Mouse (Mus musculus) CH12.LX (cell line): ENCODE measurements around the gene Bcl11a. TPM values are rescaled to one million over a fixed set of nuclear protein-coding genes. Genes with fewer than 3 reads are reported as not detected.

ENCODE experiments used
- DNase-seq: peaks from one replicate; pipeline ENCODE4 v3.0.0-alpha.2; 2013; ENCODE audit errors: extremely low read depth
- H3K27ac ChIP-seq: 2 replicates; pipeline ENCODE4 v1.5.1; 2012; ENCODE audit warnings: low read depth, mild to moderate bottlenecking, control low read depth, moderate library complexity; ENCODE audit not compliant: insufficient read depth
- H3K27me3 ChIP-seq: replicated peaks from 2 replicates; pipeline ENCODE3; 2012; ENCODE audit warnings: inconsistent platforms
- H3K36me3 ChIP-seq, 2 experiments: replicated peaks in 1 of 2; 2 replicates each; pipeline versions ENCODE3 to v1.6.1; 2012; ENCODE audit warnings: inconsistent platforms in 1 of 2, low read length in 1 of 2, mild to moderate bottlenecking in 1 of 2, mixed read lengths in 1 of 2, moderate library complexity in 1 of 2; ENCODE audit not compliant: control insufficient read depth in 1 of 2, insufficient read depth in 1 of 2
- H3K4me1 ChIP-seq, 2 experiments: 2 replicates each; pipeline ENCODE4 v1.6.1; 2012; ENCODE audit warnings: inconsistent platforms in 1 of 2, moderate library complexity in 1 of 2; ENCODE audit not compliant: insufficient read depth in 2 of 2, control insufficient read depth in 1 of 2
- H3K4me2 ChIP-seq: 2 replicates; pipeline ENCODE4 v1.6.1; 2012; ENCODE audit warnings: low read depth, mild to moderate bottlenecking, control low read depth; ENCODE audit not compliant: poor library complexity, insufficient read depth, severe bottlenecking
- H3K4me3 ChIP-seq, 3 experiments: fragments of 150-350 bp in 1 of 3; sonication (generic) in 1 of 3; replicated peaks in 1 of 3; 2 replicates each; pipeline versions ENCODE3 to v1.5.1; 2011 to 2012; ENCODE audit warnings: low read depth in 2 of 3, low read length in 2 of 3, mild to moderate bottlenecking in 2 of 3, moderate library complexity in 2 of 3, control low read depth in 1 of 3, improper control_type of control experiment in 1 of 3, inconsistent platforms in 1 of 3, mixed read lengths in 1 of 3; ENCODE audit not compliant: poor library complexity in 1 of 3
- H3K79me2 ChIP-seq: replicated peaks from 2 replicates; pipeline ENCODE4 v1.6.1; 2012; ENCODE audit warnings: mild to moderate bottlenecking, moderate library complexity; ENCODE audit not compliant: control insufficient read depth, poor library complexity, insufficient read depth, severe bottlenecking; ENCODE audit errors: extremely low read depth
- H3K9ac ChIP-seq: 2 replicates; pipeline ENCODE4 v1.6.1; 2012; ENCODE audit warnings: low read depth, mild to moderate bottlenecking, control low read depth, moderate library complexity; ENCODE audit not compliant: insufficient read depth
- H3K9me3 ChIP-seq: replicated peaks from 2 replicates; pipeline ENCODE3; 2012; ENCODE audit warnings: low read length, inconsistent platforms, mixed read lengths
- BHLHE40 ChIP-seq: IDR thresholded peaks from 2 replicates; pipeline ENCODE4 v1.6.1; 2011; ENCODE audit warnings: mild to moderate bottlenecking, low read depth, low read length, improper control_type of control experiment
- CTCF ChIP-seq, 2 experiments: IDR thresholded peaks in 1 of 2; conservative IDR thresholded peaks in 1 of 2; 2 replicates each; pipeline ENCODE4 v1.5.1; 2011 to 2012; ENCODE audit warnings: low read depth in 2 of 2, low read length in 2 of 2, improper control_type of control experiment in 1 of 2, inconsistent platforms in 1 of 2, mild to moderate bottlenecking in 1 of 2, moderate library complexity in 1 of 2
- ELF1 ChIP-seq: IDR thresholded peaks from 2 replicates; pipeline ENCODE4 v1.6.1; 2014; ENCODE audit warnings: low read depth, mild to moderate bottlenecking, inconsistent platforms, low read length, improper control_type of control experiment
- EP300 ChIP-seq: IDR thresholded peaks from 2 replicates; pipeline ENCODE4 v1.6.1; 2011; ENCODE audit warnings: low read length, improper control_type of control experiment
- ETS1 ChIP-seq: conservative IDR thresholded peaks from 2 replicates; pipeline ENCODE4 v1.6.1; 2012; ENCODE audit warnings: low read depth, mild to moderate bottlenecking, inconsistent platforms, low read length, improper control_type of control experiment, moderate library complexity
- JUND ChIP-seq: conservative IDR thresholded peaks from 2 replicates; pipeline ENCODE4 v1.6.1; 2011; ENCODE audit warnings: low read depth, low read length, improper control_type of control experiment
- KAT2A ChIP-seq: IDR thresholded peaks from 2 replicates; pipeline ENCODE4 v1.6.1; 2012; ENCODE audit warnings: low read length, improper control_type of control experiment, inconsistent platforms; ENCODE audit not compliant: insufficient replicate concordance
- MAFK ChIP-seq: IDR thresholded peaks from 2 replicates; pipeline ENCODE4 v1.6.1; 2011; ENCODE audit warnings: low read length, improper control_type of control experiment; ENCODE audit not compliant: insufficient replicate concordance
- NRF1 ChIP-seq: IDR thresholded peaks from 2 replicates; pipeline ENCODE4 v1.6.1; 2014; ENCODE audit warnings: low read depth, mild to moderate bottlenecking, inconsistent platforms, low read length, improper control_type of control experiment, moderate library complexity
- POLR2AphosphoS2 ChIP-seq: IDR thresholded peaks from 2 replicates; pipeline ENCODE4 v1.6.1; 2011; ENCODE audit warnings: low read depth, low read length, improper control_type of control experiment
- RAD21 ChIP-seq: IDR thresholded peaks from 2 replicates; pipeline ENCODE4 v1.6.1; 2011; ENCODE audit warnings: low read depth, mild to moderate bottlenecking, low read length, improper control_type of control experiment, moderate library complexity
- USF1 ChIP-seq: IDR thresholded peaks from 2 replicates; pipeline ENCODE4 v1.6.1; 2014; ENCODE audit warnings: low read depth, mild to moderate bottlenecking, inconsistent platforms, low read length, improper control_type of control experiment
- USF2 ChIP-seq: conservative IDR thresholded peaks from 2 replicates; pipeline ENCODE4 v1.6.1; 2011; ENCODE audit warnings: low read depth, low read length, improper control_type of control experiment
- ZC3H11A ChIP-seq: IDR thresholded peaks from 2 replicates; pipeline ENCODE4 v1.6.1; 2012; ENCODE audit warnings: low read depth, mild to moderate bottlenecking, inconsistent platforms, low read length, improper control_type of control experiment
- ZKSCAN1 ChIP-seq: IDR thresholded peaks from 2 replicates; pipeline ENCODE4 v1.6.1; 2012; ENCODE audit warnings: low read depth, inconsistent platforms, low read length, improper control_type of control experiment, borderline replicate concordance
- ZNF384 ChIP-seq: IDR thresholded peaks from 2 replicates; pipeline ENCODE4 v1.6.1; 2012; ENCODE audit warnings: low read depth, low read length, improper control_type of control experiment, inconsistent platforms
- dilution Hi-C: fragments of 300-500 bp; cut with MboI; formaldehyde crosslinking; loops from 2 replicates; pipeline ENCODE4 v1.14.3; 2020; ENCODE audit warnings: low sequenced_read_pairs; ENCODE audit not compliant: extremely low pct_unique_long_range_greater_than_20kb, extremely low pct_ligation_motif_present
- in situ Hi-C: fragments of 300-500 bp; cut with MboI; formaldehyde crosslinking; loops from 3 replicates; pipeline ENCODE4 v1.14.3; 2019; ENCODE audit warnings: low sequenced_read_pairs, low pct_ligation_motif_present, low pct_unique_long_range_greater_than_20kb, mixed read lengths
- polyA plus RNA-seq: library from polyadenylated mRNA; unstranded; fragments of >175 nt; gene quantifications from 2 replicates; pipeline ENCODE4 v1.2.1, GENCODE M21; 2012; ENCODE audit warnings: low read depth; ENCODE audit not compliant: insufficient read length
- total RNA-seq, 2 experiments: library from RNA; depleted of rRNA; stranded (reverse); fragments of 300-350 nt in 1 of 2; fragments of >200 nt in 1 of 2; gene quantifications; 2 replicates each; pipeline ENCODE4 v1.2.3; 2012 to 2014

Gene Bcl11a
- total and polyA plus RNA-seq, 3 experiments: 6.8 to 57.9 (median 13.9) TPM

- H3K4me1 ChIP-seq: peaks cover 29 to 100% of the 10 kb centered on the region in 2 experiments
- no peak overlapping the region for H3K9ac ChIP-seq
Measured at GRCm38 (mm10) chr11:24146034-24146433, 68.2 kb downstream of the Bcl11a start.

GRCm38 (mm10) chr11:24146437-24146836 lies 68.6 kb downstream of the Bcl11a start:
- Histone ChIP-seq H3K4me1 (peaks cover 26 to 100% of the 10 kb centered on the region in 2 experiments), H3K4me3 (no peak overlapping the region), H3K4me2 (no peak overlapping the region), H3K27me3 (no peaks in the 10 kb centered on the region), H3K9me3 (no peaks in the 10 kb centered on the region), H3K79me2 (no peaks in the 10 kb centered on the region), H3K36me3 (peaks cover 0 to 72% of the 10 kb centered on the region in 2 experiments), H3K27ac (no peak overlapping the region), H3K9ac (no peak overlapping the region)
- in situ Hi-C loops (no loop called here), dilution Hi-C loops (no loop called here)
- no peak for DNase-seq
- TF ChIP-seq NRF1 (no peak), BHLHE40 (no peak), ZKSCAN1 (no peak), ZNF384 (no peak), CTCF (conservative IDR thresholded peaks at IDR 0.05 in 1 of 2, IDR thresholded peaks at IDR 0.05 in 1 of 2; ENCODE audit: low read depth in 2 of 2, low read length in 2 of 2) (no peak), JUND (no peak), ELF1 (no peak), RAD21 (no peak), ZC3H11A (no peak)

More at GRCm38 (mm10) chr11:24146034-24146433, 68.2 kb downstream of the Bcl11a start:
- DNase-seq: no peak
- H3K4me3 ChIP-seq: no peak overlapping the region
- dilution Hi-C loops: no loop called here
- no peak overlapping the region for H3K27ac ChIP-seq
- no peak overlapping the region for H3K4me2 ChIP-seq
- no peaks in the 10 kb centered on the region for H3K79me2 ChIP-seq
- in situ Hi-C loops: no loop called here
- H3K9me3 ChIP-seq: no peaks in the 10 kb centered on the region
- TF ChIP-seq EP300: no peak
- TF ChIP-seq POLR2AphosphoS2: no peak
- TF ChIP-seq JUND: no peak
- TF ChIP-seq USF2: no peak
- no peak for TF ChIP-seq KAT2A
- no peak for TF ChIP-seq MAFK
- no peak for TF ChIP-seq USF1
- TF ChIP-seq ETS1: no peak
- no peaks in the 10 kb centered on the region for H3K27me3 ChIP-seq
- H3K36me3 ChIP-seq: peaks cover 0 to 68% of the 10 kb centered on the region in 2 experiments
